Mouse (Mus musculus): ENCODE data around the gene Ssr2.
"Not testable (repeated sequence)": the region's sequence is repeated elsewhere in the genome, so short reads cannot be mapped to it uniquely, and the experiment has no call there.

Ssr2 gene

GRCm38 (mm10) chr3:88563966-88564365 is 11.7 kb upstream of the Ssr2 start:
- DNase-seq (ENCODE audit: low spot score), result no peak

- no peak for DNase-seq (ENCODE audit: low spot score)
These were observed 9.6 kb upstream of the Ssr2 start for GRCm38 (mm10) chr3:88566116-88566515.

- DNase-seq (ENCODE audit: low spot score), result no peak
These were observed 9.1 kb upstream of the Ssr2 start for GRCm38 (mm10) chr3:88566536-88567061.

- no peak for DNase-seq (ENCODE audit: low spot score)
These were observed 7.8 kb upstream of the Ssr2 start for GRCm38 (mm10) chr3:88567892-88568291.

GRCm38 (mm10) chr3:88568615-88569014 is 7.1 kb upstream of the Ssr2 start:
- no peak for DNase-seq (ENCODE audit: low spot score)

- no peak for DNase-seq (ENCODE audit: low spot score)
These were observed 6.6 kb upstream of the Ssr2 start for GRCm38 (mm10) chr3:88569093-88569492.

- DNase-seq (ENCODE audit: low spot score), result no peak
These were observed 6.0 kb upstream of the Ssr2 start for GRCm38 (mm10) chr3:88569694-88570093.

GRCm38 (mm10) chr3:88570341-88570740 is 5.3 kb upstream of the Ssr2 start:
- DNase-seq (ENCODE audit: low spot score), result no peak

- DNase-seq (ENCODE audit: low spot score), result no peak
These were observed 3.8 kb upstream of the Ssr2 start for GRCm38 (mm10) chr3:88571856-88572255.

- no peak for DNase-seq (ENCODE audit: low spot score)
These were observed 2.8 kb upstream of the Ssr2 start for GRCm38 (mm10) chr3:88572835-88573234.

- no peak for DNase-seq (ENCODE audit: low spot score)
These were observed 1.9 kb upstream of the Ssr2 start for GRCm38 (mm10) chr3:88573810-88574209.

GRCm38 (mm10) chr3:88577846-88578245 is 2.2 kb downstream of the Ssr2 start:
- not testable (repeated sequence) for DNase-seq (ENCODE audit: low spot score)

GRCm38 (mm10) chr3:88578498-88579424 is 3.1 kb downstream of the Ssr2 start:
- no peak for DNase-seq (ENCODE audit: low spot score)

GRCm38 (mm10) chr3:88579454-88580117 is 3.9 kb downstream of the Ssr2 start:
- DNase-seq (ENCODE audit: low spot score), result peak; percentile 72

GRCm38 (mm10) chr3:88585769-88586168 is 10.1 kb downstream of the Ssr2 start:
- no peak for DNase-seq (ENCODE audit: low spot score)

- DNase-seq (ENCODE audit: low spot score), result no peak
These were observed 11.0 kb downstream of the Ssr2 start for GRCm38 (mm10) chr3:88586640-88587039.

GRCm38 (mm10) chr3:88590246-88590645 is 14.6 kb downstream of the Ssr2 start:
- no peak for DNase-seq (ENCODE audit: low spot score)

GRCm38 (mm10) chr3:88591044-88591443 is 15.4 kb downstream of the Ssr2 start:
- DNase-seq (ENCODE audit: low spot score), result no peak

- no peak for DNase-seq (ENCODE audit: low spot score)
These were observed 16.5 kb downstream of the Ssr2 start for GRCm38 (mm10) chr3:88591950-88592731.

- no peak for DNase-seq (ENCODE audit: low spot score)
These were observed 17.4 kb downstream of the Ssr2 start for GRCm38 (mm10) chr3:88592942-88593576.

- DNase-seq (ENCODE audit: low spot score), result no peak
These were observed 18.4 kb downstream of the Ssr2 start for GRCm38 (mm10) chr3:88593893-88594580.

Data from left cerebral cortex, adult 11 months (tissue).